Mouse (Mus musculus): ENCODE data around the gene Sash3. TPM values are rescaled to one million over a fixed set of nuclear protein-coding genes. Genes with fewer than 3 reads are reported as not detected.
A peak's percentile ranks its signal among the peaks of the same experiment; 100 is the strongest.

Sash3 gene
- polyA plus RNA-seq, 1 experiment: 50.4 TPM

DNA sequence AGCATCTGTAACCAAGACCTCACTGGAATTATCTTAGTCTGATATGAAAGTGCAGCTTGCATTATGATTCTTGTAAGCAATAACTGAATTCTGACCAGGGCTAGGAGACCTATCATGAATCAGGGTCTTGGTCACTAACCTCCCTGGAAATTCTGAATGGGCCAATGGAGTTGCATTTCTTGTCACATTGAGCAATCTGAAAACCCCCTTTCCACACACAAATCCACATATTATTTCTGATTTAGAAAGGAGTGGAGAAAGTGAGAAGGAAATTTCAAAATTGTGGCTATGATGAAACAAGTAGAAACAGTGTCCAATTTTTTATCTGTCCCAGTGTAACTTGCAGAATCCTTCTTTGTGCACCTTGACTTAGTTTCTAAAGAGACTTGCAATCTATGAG lies 26.9 kb upstream of the Sash3 start:
- TF ChIP-seq GATA1 (IDR thresholded peaks at IDR 0.05; ENCODE audit: borderline replicate concordance, low read length) (no peak), FLI1 (IDR thresholded peaks at IDR 0.05; ENCODE audit: low read length) (no peak)
- H3K4me3 ChIP-seq (replicated peaks): no peak overlapping the region
- peaks cover 36% of the 10 kb centered on the region for H3K27me3 ChIP-seq (replicated peaks)
- H3K9me3 ChIP-seq: no peaks in the 10 kb centered on the region
- H3K4me1 ChIP-seq: peaks cover 10% of the 10 kb centered on the region
- no peaks in the 10 kb centered on the region for H3K36me3 ChIP-seq (replicated peaks; ENCODE audit: low read length)

DNA sequence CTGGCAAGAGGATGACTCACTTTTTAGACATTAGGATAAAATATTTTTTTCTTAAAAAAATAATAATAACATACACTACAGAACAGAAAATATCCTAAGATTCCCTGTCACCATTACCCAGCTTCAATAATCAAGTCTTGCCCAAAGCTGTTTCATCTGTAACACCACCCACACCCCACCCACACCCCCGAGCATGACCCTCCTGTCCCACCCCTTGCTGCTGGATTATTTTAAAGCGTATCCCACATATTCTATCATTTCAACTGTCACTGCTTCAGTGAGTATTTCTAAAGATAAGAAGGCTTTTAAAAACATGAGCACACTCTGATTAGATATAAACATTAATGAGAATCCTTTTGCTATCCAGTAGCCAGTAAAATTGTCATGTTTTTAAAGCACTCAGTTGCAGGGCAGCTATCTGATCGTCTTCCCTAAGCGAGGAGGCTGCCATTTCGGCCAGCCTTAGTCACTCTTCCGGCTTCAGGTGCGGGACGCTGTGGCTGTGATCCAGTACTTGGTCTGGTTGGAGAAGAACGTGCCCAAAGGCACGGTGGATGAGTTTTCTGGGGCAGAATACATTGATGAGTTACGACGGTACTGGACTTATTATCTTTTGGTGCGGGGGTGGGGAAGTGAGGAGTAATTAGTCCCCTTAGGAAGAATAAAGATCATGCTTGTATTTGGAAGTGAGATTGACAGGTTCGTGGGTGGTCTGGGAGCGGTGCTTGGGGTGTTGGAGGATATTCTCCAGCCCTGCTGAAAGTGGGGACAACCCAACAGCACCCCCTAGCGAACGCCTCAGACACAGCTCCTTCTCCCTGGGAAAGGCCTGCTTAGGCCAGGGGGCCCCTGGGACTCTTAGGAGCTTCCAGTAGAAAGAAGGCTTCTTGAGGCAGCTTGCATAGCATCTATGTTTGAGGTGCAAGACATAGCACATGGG lies 21.8 kb upstream of the Sash3 start:
- H3K4me3 ChIP-seq (replicated peaks): peak overlapping the region; percentile 59
- no peaks in the 10 kb centered on the region for H3K36me3 ChIP-seq (replicated peaks; ENCODE audit: low read length)

DNA sequence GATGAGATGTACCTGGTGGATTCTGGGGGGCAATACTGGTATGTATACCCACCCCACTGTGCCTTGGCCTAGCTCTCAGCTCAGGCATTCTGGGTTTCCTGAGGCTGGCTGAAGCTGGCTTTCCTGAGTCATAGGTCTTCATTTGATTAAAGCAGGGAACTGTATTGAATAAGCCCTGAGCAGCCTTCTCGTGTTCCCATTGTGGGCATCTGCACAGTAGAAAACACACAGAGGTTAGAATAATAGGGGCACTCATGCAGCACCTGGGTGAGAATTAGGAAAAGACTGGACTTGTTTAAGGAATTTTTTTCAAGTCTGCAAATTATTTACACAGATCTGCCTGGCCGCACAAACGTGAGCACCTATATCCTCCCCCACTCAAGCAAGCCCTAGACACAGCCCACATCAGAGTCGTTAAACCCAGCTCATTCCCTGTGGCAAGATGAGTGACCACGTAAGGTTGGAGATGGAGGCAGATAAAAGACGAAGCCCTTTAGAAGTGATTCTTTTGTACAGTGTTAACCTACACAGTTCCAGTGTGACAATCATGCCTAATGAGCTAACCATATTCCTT lies 19.2 kb upstream of the Sash3 start:
- H3K4me1 ChIP-seq: peaks cover 45% of the 10 kb centered on the region
- H3K4me3 ChIP-seq (replicated peaks): no peak overlapping the region
- peaks cover 3% of the 10 kb centered on the region for H3K36me3 ChIP-seq (replicated peaks; ENCODE audit: low read length)
- H3K27me3 ChIP-seq (replicated peaks): peaks cover 19% of the 10 kb centered on the region
- TF ChIP-seq GATA1 (IDR thresholded peaks at IDR 0.05; ENCODE audit: borderline replicate concordance, low read length) (no peak), FLI1 (IDR thresholded peaks at IDR 0.05; ENCODE audit: low read length) (no peak)
- H3K9me3 ChIP-seq: peaks cover 8% of the 10 kb centered on the region; the same call in 1 of the 2 replicates

More for the DNA sequence above, 21.8 kb upstream of the Sash3 start:
- peaks cover 17% of the 10 kb centered on the region for H3K27me3 ChIP-seq (replicated peaks)
- peaks cover 3% of the 10 kb centered on the region; the same call in 1 of the 2 replicates for H3K9me3 ChIP-seq
- peaks cover 45% of the 10 kb centered on the region for H3K4me1 ChIP-seq
- TF ChIP-seq GATA1 (IDR thresholded peaks at IDR 0.05; ENCODE audit: borderline replicate concordance, low read length) (no peak), FLI1 (IDR thresholded peaks at IDR 0.05; ENCODE audit: low read length) (no peak)

DNA sequence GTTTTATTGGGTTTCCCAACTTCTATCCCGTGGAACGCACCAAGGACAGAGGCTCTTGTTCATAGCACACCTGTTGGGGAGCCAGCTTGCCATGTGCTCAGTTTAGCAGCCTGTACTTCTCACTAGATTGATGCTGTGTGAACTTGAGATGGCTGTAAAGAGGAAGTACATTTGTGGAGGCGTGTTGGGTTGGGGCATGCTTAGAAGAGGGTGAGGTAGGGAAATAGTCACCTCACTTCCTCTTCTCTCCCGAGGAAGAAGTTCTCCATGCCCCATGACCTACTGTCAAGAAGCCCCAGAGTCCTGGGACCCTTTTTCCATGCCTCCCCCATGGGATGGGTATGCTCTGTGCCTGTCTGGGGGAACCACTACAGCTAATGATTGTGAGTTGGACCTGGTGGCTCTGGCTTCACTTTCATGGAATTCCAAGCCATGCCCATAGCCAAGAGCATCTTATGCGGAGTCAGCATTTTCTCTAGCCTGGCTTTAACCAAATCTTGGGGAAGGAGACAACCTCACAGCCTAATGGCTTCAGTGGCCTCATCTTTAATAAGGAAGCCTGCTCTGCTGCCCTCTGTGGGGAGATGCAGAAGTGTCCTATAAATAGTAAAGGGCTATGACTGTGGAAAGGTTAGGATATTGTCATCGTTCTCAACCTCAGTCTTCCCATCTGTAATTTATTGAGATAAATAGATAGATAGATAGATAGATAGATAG lies 18.6 kb upstream of the Sash3 start:
- Histone ChIP-seq H3K36me3 (replicated peaks; ENCODE audit: low read length) (peaks cover 3% of the 10 kb centered on the region), H3K9me3 (peaks cover 8% of the 10 kb centered on the region; the same call in 1 of the 2 replicates), H3K4me3 (replicated peaks) (no peak overlapping the region), H3K27me3 (replicated peaks) (peaks cover 17% of the 10 kb centered on the region), H3K4me1 (peaks cover 45% of the 10 kb centered on the region)
- TF ChIP-seq GATA1 (IDR thresholded peaks at IDR 0.05; ENCODE audit: borderline replicate concordance, low read length) (no peak), FLI1 (IDR thresholded peaks at IDR 0.05; ENCODE audit: low read length) (no peak)

DNA sequence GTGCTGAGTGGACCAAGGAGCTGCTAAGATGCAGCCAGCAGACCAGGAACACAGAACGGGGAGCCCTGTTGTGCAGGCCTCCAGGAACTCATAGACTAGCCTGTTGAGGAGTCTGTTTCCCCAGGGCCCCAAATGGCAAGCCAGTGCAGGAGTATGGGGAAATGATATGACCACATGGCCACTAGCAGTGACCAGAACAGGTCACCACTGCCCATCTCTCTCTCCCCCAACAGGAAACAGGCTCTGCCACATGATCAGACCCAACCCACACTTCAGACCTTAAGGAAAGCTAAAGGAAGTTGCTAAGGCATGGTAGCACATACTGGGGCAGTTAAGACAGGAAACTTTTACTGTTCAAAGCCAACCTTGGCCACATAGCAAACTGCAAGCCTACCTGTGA lies 17.1 kb upstream of the Sash3 start:
- no peak overlapping the region for H3K4me3 ChIP-seq (replicated peaks)
- peaks cover 14% of the 10 kb centered on the region for H3K27me3 ChIP-seq (replicated peaks)
- H3K9me3 ChIP-seq: peaks cover 8% of the 10 kb centered on the region; the same call in 1 of the 2 replicates
- TF ChIP-seq FLI1 (IDR thresholded peaks at IDR 0.05; ENCODE audit: low read length) (no peak), GATA1 (IDR thresholded peaks at IDR 0.05; ENCODE audit: borderline replicate concordance, low read length) (no peak)
- H3K36me3 ChIP-seq (replicated peaks; ENCODE audit: low read length): peaks cover 3% of the 10 kb centered on the region
- peaks cover 45% of the 10 kb centered on the region for H3K4me1 ChIP-seq

DNA sequence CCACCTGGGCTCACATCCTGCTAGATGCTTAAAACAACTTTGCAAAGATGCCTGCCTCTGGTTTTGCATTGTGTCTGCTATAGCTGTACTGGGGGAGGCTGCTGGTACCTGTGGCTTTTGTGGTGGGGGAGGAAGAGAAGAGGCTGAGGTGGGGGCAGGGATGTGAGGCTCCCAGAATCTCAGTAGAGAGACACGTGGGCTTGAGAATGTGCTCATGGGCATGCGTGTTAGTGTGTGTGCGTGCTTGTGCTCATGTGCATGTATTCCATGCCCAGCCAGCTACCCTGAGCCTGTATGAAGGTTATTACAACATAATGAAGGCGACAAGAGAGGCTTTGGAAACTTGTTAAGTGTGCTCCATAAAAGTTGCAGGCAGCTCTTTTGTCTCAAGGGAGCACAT lies 9.3 kb upstream of the Sash3 start:
- Histone ChIP-seq H3K4me3 (replicated peaks) (no peak overlapping the region), H3K9me3 (no peaks in the 10 kb centered on the region), H3K27me3 (replicated peaks) (peaks cover 7% of the 10 kb centered on the region), H3K36me3 (replicated peaks; ENCODE audit: low read length) (no peaks in the 10 kb centered on the region), H3K4me1 (peaks cover 74% of the 10 kb centered on the region)
- TF ChIP-seq GATA1 (IDR thresholded peaks at IDR 0.05; ENCODE audit: borderline replicate concordance, low read length): no peak
- no peak for TF ChIP-seq FLI1 (IDR thresholded peaks at IDR 0.05; ENCODE audit: low read length)

DNA sequence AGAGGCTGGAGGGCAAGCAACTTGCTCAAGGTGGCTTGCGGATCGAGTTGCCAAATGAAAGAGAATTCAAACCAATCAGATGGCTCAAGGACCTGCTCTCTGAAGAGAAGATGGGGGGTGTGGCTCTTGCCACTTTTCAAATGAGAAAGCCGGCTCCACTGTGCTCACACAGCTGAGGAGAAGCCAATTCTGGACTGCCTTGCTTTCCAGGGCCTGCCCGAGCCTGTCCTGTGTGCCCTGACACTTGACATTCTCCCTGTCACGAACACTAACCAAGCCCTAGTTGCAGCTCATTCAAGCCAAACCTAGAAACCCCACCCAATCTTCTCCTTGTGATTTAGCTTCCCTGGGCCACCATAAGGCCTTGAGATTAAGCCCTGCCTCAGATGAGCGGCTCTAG lies 8.2 kb upstream of the Sash3 start:
- Histone ChIP-seq H3K9me3 (no peaks in the 10 kb centered on the region), H3K4me3 (replicated peaks) (no peak overlapping the region), H3K4me1 (peaks cover 85% of the 10 kb centered on the region), H3K36me3 (replicated peaks; ENCODE audit: low read length) (no peaks in the 10 kb centered on the region), H3K27me3 (replicated peaks) (peaks cover 9% of the 10 kb centered on the region)
- TF ChIP-seq FLI1 (IDR thresholded peaks at IDR 0.05; ENCODE audit: low read length): no peak
- no peak for TF ChIP-seq GATA1 (IDR thresholded peaks at IDR 0.05; ENCODE audit: borderline replicate concordance, low read length)

DNA sequence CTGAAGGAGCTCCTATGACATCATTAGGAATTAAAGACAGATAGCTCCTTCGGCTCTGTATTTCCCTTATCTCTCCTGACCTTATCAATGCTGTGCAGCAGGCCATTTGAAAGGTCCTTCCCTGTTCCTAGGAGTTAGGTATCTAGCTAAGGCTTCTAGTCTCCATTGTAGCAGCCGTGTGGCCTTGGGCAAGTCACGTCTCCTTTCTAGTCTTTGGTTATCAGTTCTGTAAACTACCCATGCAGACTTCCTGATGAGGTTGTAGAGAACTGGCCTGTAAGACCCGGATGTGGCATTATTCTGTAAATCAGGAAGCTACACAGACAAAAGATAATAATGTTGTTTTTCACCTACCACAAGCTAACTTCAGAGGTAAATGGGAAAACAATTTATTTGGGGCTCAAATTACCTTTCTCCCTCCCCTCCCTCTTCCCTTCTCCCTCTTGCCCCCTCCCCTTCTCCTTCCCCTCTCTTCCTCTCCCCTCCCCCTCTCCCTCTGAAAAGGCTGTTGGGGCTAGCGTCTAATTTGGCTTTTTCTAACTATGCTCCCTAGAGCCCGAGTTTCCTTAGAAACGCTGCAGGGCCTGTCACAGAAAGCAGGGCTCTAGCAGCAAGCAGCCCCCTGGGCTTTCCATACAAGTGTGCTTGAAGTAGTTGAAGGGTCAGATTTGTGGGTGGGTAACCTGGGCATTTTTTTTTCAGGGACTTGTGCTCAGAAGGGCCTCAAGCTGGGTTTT lies 7.5 kb upstream of the Sash3 start:
- Histone ChIP-seq H3K4me1 (peaks cover 89% of the 10 kb centered on the region), H3K4me3 (replicated peaks) (no peak overlapping the region), H3K36me3 (replicated peaks; ENCODE audit: low read length) (no peaks in the 10 kb centered on the region), H3K27me3 (replicated peaks) (peaks cover 9% of the 10 kb centered on the region), H3K9me3 (no peaks in the 10 kb centered on the region)
- peak; percentile 74; the same call in 1 of the 3 replicates for TF ChIP-seq GATA1 (IDR thresholded peaks at IDR 0.05; ENCODE audit: borderline replicate concordance, low read length)
- no peak for TF ChIP-seq FLI1 (IDR thresholded peaks at IDR 0.05; ENCODE audit: low read length)
